Mouse (Mus musculus): ENCODE results near the gene Atxn7. TPM values are rescaled to one million over a fixed set of nuclear protein-coding genes. Genes with fewer than 3 reads are reported as not detected.

The Atxn7 gene
- polyA plus RNA-seq, 1 experiment = 23.7 TPM

DNA sequence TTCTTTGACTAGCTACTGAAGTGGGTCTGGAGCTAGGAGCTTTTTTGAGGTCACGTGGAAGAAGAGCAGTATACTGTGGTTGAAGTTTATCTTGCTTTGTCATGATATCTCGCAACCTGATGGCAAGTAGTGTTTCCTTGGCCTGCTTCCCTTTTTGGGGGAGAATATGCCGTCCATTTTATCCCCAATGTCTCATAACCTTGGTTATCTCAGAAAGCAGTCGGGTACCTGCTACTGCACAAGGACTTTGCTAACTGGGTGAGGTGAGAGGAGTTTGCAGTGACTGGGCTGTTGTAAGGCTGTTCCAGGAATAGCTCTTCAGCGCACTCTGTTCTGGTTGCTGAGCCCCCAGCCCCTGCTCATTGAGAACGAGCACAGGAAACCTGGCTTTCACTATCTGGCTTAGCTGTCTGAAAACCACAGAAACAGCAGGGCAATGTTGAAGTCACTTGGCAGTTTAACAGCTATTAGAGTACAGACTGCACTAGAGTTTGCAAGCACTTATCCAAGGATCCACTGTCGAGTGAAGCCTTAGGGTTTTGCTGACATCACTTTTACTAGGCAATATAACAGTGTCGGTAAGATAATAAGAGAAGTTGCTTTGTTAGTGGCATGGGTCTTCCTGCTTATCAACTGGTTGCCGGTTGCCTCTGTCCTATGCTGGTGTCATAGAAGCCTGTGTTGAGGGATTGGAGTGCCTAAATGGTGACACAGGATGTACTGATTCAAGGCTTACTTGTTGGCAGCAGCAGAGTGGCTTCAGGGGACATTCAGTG is 127.0 kb downstream of the Atxn7 start:
- no peak for TF ChIP-seq CTCF (conservative IDR thresholded peaks at IDR 0.05; ENCODE audit: insufficient read depth, insufficient read length, low read depth, low read length)
- no peaks in the 10 kb centered on the region for H3K27me3 ChIP-seq (replicated peaks; ENCODE audit: control insufficient read depth, insufficient read depth, low read length)
- H3K4me1 ChIP-seq (ENCODE audit: control insufficient read depth, insufficient read depth, low read length) = no peaks in the 10 kb centered on the region
- no peak for DNase-seq
- H3K27ac ChIP-seq (ENCODE audit: insufficient read depth, low read depth, low read length) = no peak overlapping the region
- WGBS = 82% methylated on average over 9 of the region's 9 CpGs
- H3K36me3 ChIP-seq (ENCODE audit: control insufficient read depth, insufficient read depth, low read length) = peaks cover 3% of the 10 kb centered on the region; the same call in 1 of the 2 replicates
- no peak overlapping the region for H3K4me3 ChIP-seq (ENCODE audit: insufficient read depth, low read depth, low read length)

DNA sequence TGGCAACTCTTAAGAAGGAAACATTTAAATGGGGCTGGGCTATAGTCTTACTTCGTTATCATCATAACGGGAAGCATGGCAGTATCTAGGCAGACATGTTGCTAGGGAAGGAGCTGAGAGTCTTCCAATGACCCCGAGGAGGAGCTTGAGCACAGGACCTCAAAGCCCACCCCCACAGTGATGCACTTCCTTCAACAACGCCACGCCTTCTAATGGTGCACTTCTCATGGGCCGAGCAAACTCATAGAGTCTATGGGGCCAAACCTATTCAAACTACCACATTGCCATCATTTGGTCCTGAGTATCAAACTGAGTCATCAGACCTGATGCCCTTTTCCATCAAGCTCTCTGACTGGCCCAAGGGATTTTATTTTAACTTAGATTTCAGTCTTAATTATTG is 129.3 kb downstream of the Atxn7 start:
- no peaks in the 10 kb centered on the region for H3K27me3 ChIP-seq (replicated peaks; ENCODE audit: control insufficient read depth, insufficient read depth, low read length)
- H3K36me3 ChIP-seq (ENCODE audit: control insufficient read depth, insufficient read depth, low read length) = peaks cover 3% of the 10 kb centered on the region; the same call in 1 of the 2 replicates
- no peaks in the 10 kb centered on the region for H3K4me1 ChIP-seq (ENCODE audit: control insufficient read depth, insufficient read depth, low read length)
- no peak for DNase-seq
- 95% methylated on average over 6 of the region's 6 CpGs for WGBS
- TF ChIP-seq CTCF (conservative IDR thresholded peaks at IDR 0.05; ENCODE audit: insufficient read depth, insufficient read length, low read depth, low read length) = no peak
- TF ChIP-seq POLR2A (IDR thresholded peaks at IDR 0.05; ENCODE audit: low read depth, low read length) = no peak
- no peak overlapping the region for H3K27ac ChIP-seq (ENCODE audit: insufficient read depth, low read depth, low read length)
- no peak overlapping the region for H3K4me3 ChIP-seq (ENCODE audit: insufficient read depth, low read depth, low read length)

DNA sequence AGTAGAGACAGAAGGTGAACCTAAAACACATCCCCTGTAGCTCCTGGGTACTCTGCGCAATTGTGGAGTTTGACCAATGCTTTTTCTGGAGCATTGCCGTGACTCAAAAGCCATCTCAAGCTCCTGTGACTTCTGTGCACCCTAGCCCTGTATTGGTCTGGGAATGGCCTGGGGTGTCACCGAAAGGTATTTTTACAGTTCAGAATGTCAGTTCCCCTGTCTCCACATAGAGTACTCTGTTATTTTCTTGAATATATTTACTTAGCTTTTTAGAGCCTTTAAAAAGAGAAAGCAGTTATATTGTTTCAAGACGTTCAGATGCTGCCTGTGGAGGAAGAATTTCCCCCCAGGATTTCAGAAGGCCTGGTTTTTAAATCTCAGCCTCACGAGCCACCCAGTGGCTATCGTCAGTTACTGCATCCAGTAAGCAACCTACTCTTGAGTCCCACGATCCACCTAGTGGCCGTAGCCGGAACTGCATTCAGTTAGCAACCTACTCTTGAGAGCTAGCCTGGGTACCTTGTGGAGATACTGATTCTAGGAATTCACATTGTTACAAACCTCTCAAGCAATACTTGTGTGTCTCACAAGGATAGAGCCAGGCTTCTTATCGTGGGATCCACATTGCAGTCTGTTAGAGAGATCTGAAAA is 137.2 kb downstream of the Atxn7 start:
- Histone ChIP-seq H3K27ac (ENCODE audit: insufficient read depth, low read depth, low read length) (no peak overlapping the region), H3K36me3 (ENCODE audit: control insufficient read depth, insufficient read depth, low read length) (peaks cover 4% of the 10 kb centered on the region), H3K4me1 (ENCODE audit: control insufficient read depth, insufficient read depth, low read length) (peaks cover 9% of the 10 kb centered on the region; the same call in 1 of the 2 replicates), H3K4me3 (ENCODE audit: insufficient read depth, low read depth, low read length) (no peak overlapping the region), H3K27me3 (replicated peaks; ENCODE audit: control insufficient read depth, insufficient read depth, low read length) (no peaks in the 10 kb centered on the region)
- 23% methylated on average over 10 of the region's 10 CpGs for WGBS
- no peak for TF ChIP-seq POLR2A (IDR thresholded peaks at IDR 0.05; ENCODE audit: low read depth, low read length)
- peak; percentile 100 for TF ChIP-seq CTCF (conservative IDR thresholded peaks at IDR 0.05; ENCODE audit: insufficient read depth, insufficient read length, low read depth, low read length)
- peak; percentile 94 for DNase-seq

DNA sequence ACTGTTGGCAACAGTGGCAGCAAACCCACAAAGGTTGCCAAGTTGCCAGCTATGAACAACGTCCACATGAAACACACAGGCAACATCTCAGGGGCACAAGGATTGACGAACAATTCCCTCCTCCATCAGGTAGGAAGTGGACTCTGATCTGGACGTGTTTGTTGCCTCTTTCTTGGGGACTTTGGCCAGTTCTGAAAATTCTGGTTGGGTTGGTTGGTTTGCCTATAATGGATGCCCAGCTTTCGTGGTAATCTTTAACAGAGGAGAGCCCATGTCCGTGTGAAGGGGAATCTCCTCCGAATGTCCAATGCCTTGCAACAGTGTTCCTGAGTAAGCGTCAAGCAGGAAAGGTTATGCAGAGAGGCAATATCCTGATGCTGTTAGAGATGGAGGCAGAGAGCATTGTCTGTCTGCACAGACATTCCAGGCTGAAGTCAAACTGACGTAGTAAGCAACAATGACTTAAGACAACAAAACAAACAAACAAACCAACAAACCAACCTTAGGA is 139.6 kb downstream of the Atxn7 start:
- Histone ChIP-seq H3K27ac (ENCODE audit: insufficient read depth, low read depth, low read length) (peak overlapping the region; percentile 90), H3K36me3 (ENCODE audit: control insufficient read depth, insufficient read depth, low read length) (peaks cover 4% of the 10 kb centered on the region)

DNA sequence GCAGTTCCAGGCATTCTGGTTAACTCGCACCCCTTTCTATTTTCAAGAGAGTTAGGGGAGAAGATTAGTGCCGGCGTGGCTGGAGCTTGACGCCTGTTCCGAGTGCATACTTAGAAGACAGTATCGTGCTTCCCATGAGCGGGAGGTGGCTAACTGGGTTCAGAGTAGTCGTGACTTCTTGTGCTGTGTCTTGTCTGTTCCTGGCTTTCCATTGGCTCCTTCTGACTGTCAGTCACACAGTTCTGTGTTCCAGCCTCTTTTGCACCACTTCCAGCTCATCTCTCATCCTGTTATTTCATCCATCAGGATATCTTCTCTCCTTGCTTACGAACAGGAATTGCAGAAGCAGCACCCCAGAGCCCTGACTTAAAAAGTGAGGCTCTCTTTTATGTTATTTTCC is 140.1 kb downstream of the Atxn7 start:
- peak overlapping the region; percentile 90 for H3K27ac ChIP-seq (ENCODE audit: insufficient read depth, low read depth, low read length)
- TF ChIP-seq CTCF (conservative IDR thresholded peaks at IDR 0.05; ENCODE audit: insufficient read depth, insufficient read length, low read depth, low read length) = no peak
- TF ChIP-seq POLR2A (IDR thresholded peaks at IDR 0.05; ENCODE audit: low read depth, low read length) = no peak
- H3K4me3 ChIP-seq (ENCODE audit: insufficient read depth, low read depth, low read length) = peak overlapping the region; percentile 38
- peaks cover 4% of the 10 kb centered on the region for H3K36me3 ChIP-seq (ENCODE audit: control insufficient read depth, insufficient read depth, low read length)
- peak; percentile 82 for DNase-seq
- no peaks in the 10 kb centered on the region for H3K27me3 ChIP-seq (replicated peaks; ENCODE audit: control insufficient read depth, insufficient read depth, low read length)
- H3K4me1 ChIP-seq (ENCODE audit: control insufficient read depth, insufficient read depth, low read length) = peaks cover 9% of the 10 kb centered on the region; the same call in 1 of the 2 replicates
- 63% methylated on average over 9 of the region's 9 CpGs for WGBS

More for the DNA sequence above, 139.6 kb downstream of the Atxn7 start:
- H3K4me3 ChIP-seq (ENCODE audit: insufficient read depth, low read depth, low read length) = peak overlapping the region; percentile 53
- H3K27me3 ChIP-seq (replicated peaks; ENCODE audit: control insufficient read depth, insufficient read depth, low read length) = no peaks in the 10 kb centered on the region
- H3K4me1 ChIP-seq (ENCODE audit: control insufficient read depth, insufficient read depth, low read length) = peaks cover 9% of the 10 kb centered on the region; the same call in 1 of the 2 replicates
- TF ChIP-seq POLR2A (IDR thresholded peaks at IDR 0.05; ENCODE audit: low read depth, low read length) = no peak
- TF ChIP-seq CTCF (conservative IDR thresholded peaks at IDR 0.05; ENCODE audit: insufficient read depth, insufficient read length, low read depth, low read length) = no peak
- peak; percentile 93 for DNase-seq
- 60% methylated on average over 8 of the region's 8 CpGs for WGBS

DNA sequence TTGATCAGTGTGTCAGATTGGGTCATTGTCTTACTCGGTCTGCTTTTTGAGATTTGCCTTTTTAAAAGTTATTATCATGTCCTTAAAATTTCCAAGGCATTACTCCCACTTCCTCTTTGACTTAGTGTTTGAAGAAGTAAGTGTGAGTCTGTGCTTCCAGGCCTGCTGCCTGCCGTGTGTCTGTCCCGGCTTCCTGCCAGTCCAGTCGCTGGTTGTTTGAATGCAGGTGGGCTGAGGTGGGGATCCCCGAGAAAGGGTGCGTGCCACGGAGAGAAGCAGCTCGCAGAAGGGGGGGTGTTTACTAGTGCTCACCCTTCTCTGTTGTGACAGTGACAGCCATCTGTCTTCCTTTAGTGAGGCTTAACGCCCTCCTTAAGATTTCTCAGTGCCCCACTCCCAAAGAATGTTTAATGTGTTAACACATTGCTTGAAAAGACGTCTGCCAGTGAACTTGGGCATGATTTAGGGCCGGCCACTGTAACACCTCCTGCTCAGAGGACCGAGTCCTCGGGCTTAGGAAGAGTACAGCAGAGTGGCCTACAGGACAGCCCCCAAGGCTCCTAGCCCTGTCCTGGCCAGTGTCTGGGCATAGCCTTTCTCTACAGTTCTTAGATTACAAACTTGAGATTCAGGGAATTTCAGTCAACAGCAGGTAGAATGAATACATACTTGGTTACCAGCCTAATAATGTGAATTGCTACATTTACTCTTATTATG is 143.1 kb downstream of the Atxn7 start:
- peaks cover 1% of the 10 kb centered on the region for H3K36me3 ChIP-seq (ENCODE audit: control insufficient read depth, insufficient read depth, low read length)
- H3K27ac ChIP-seq (ENCODE audit: insufficient read depth, low read depth, low read length) = no peak overlapping the region
- WGBS = 50% methylated on average over 13 of the region's 13 CpGs
- H3K4me1 ChIP-seq (ENCODE audit: control insufficient read depth, insufficient read depth, low read length) = no peaks in the 10 kb centered on the region; the same call in 1 of the 2 replicates
- TF ChIP-seq CTCF (conservative IDR thresholded peaks at IDR 0.05; ENCODE audit: insufficient read depth, insufficient read length, low read depth, low read length) = no peak
- no peak for TF ChIP-seq POLR2A (IDR thresholded peaks at IDR 0.05; ENCODE audit: low read depth, low read length)
- no peak for DNase-seq
- H3K4me3 ChIP-seq (ENCODE audit: insufficient read depth, low read depth, low read length) = no peak overlapping the region
- H3K27me3 ChIP-seq (replicated peaks; ENCODE audit: control insufficient read depth, insufficient read depth, low read length) = no peaks in the 10 kb centered on the region
